Mouse (Mus musculus): ENCODE measurements around the gene Rab3il1. TPM values are rescaled to one million over a fixed set of nuclear protein-coding genes. Genes with fewer than 3 reads are reported as not detected.

Gene Rab3il1
- polyA plus RNA-seq, 1 experiment from 2014 or later, result 41.5 TPM

DNA sequence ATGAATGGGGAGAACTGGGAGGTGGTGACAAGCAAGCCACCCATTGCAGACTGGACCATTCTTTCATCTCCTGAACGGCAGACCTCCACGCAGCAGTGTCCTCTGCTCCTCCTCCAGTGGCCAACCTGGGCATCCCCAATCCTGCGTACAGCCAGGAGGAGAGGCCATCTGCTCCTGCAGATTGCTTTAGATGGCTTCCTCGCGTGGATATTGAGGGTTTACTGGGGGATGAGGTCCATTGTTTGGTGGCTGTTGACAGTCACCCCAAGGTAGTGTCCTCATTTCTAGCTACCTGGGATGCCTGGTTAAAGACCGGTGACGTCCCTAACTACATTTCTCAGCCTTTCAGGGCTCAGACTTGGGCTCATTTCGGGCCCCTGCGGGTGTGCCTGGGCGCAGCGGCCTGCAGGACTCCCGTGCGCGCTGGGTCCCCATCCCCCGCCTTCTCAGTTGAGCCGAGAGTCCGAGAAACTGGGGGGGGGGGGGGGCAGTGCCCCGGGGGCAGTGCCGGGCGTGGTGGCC lies 39.5 kb downstream of the Rab3il1 start:
- 7% methylated on average over 20 of the region's 20 CpGs for WGBS
- peaks cover 17% of the 10 kb centered on the region for H3K4me1 ChIP-seq

DNA sequence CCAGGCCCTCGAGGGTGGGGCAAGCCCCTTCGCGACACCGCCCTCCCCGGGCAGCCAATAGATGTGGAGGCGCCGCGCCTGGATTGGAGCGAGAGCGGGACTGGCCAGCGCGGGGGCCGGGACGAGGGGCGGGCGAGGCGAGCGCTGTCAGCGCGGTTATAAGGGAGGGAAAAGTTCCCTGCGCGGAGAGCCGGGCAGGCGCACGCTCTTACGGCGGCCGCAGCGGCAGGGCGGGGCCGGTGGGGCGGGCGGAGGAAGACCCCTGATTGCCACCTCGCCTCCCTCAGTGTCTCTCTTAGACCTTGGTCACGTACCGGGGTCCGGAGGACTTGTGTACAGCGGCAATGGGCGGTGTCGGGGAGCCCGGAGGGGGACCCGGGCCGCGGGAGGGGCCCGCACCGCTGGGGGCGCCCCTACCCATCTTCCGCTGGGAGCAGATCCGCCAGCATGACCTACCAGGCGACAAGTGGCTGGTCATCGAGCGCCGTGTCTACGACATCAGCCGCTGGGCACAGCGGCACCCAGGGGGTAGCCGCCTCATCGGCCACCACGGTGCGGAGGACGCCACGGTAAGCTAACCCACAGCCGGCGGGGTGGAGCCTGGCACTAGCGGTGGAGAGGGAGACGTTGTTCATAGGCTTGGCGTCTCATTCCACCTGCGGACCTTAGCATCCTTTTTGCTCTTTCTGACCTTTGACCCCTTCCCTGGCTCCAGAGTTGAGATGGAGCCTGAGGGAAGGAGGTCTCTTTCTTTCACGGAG lies 40.1 kb downstream of the Rab3il1 start, which contains the start of gene Fads3:
Fads3 (plus strand) TSS at position 182 of the 761 bp plus-strand sequence.
- under 1% methylated on average over 67 of the region's 69 CpGs for WGBS
- DNase-seq (ENCODE audit: low spot score), result peak; percentile 87
- no peaks in the 10 kb centered on the region for H3K9me3 ChIP-seq (replicated peaks)
- H3K4me3 ChIP-seq, result peak within 1 kb of the TSS; percentile 69
- no peaks in the 10 kb centered on the region for H3K36me3 ChIP-seq
- H3K4me1 ChIP-seq, result peaks cover 17% of the 10 kb centered on the region
- peaks cover 38% of the 10 kb centered on the region for H3K27me3 ChIP-seq (ENCODE audit: low read depth, poor library complexity, severe bottlenecking)
- peak within 1 kb of the TSS; percentile 69 for H3K27ac ChIP-seq

More for the DNA sequence above, 39.5 kb downstream of the Rab3il1 start:
- peak overlapping the region; percentile 69 for H3K27ac ChIP-seq
- H3K27me3 ChIP-seq (ENCODE audit: low read depth, poor library complexity, severe bottlenecking), result peaks cover 38% of the 10 kb centered on the region
- no peak for DNase-seq (ENCODE audit: low spot score)
- H3K9me3 ChIP-seq (replicated peaks), result no peaks in the 10 kb centered on the region
- H3K36me3 ChIP-seq, result no peaks in the 10 kb centered on the region
- H3K4me3 ChIP-seq, result peak overlapping the region; percentile 69

DNA sequence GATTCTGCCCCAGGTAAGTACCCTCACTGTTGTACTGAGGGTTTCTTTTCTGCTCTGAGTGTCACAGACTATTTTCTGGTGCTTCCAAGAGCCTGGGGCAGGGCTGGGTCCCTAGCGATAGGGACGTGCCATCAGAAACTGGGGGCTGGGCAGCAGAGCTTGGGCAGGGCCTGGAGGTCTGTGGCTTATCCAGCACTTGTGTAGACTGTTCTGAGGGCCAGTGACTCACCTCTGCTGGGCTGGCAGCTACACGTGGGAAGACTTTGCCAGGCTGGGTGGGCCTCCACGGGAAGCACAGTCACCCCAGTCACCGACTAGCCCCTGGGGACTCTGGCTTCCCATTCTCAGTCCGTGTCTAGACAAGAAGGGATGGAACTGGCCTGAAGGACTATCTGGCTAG lies 40.8 kb downstream of the Rab3il1 start:
- peaks cover 38% of the 10 kb centered on the region for H3K27me3 ChIP-seq (ENCODE audit: low read depth, poor library complexity, severe bottlenecking)
- H3K4me1 ChIP-seq, result peaks cover 17% of the 10 kb centered on the region

DNA sequence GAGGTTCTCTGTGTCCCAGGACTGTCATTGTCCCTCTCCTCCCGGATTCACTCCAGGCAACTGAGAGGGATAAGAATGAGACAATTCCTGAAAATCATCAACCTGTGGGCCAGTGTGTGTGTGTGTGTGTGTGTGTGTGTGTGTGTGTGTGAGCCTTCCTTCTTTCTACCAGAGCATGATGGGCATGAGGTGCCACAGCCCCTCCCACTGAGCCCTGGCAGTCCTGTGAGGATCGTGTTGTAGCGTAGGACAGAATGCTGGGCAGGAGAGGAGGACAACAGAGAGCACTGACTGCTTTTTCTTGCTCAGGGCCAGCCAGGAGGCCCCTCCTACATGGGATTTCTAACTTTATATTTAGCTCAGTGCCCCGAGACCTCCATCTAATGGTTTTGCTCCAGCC lies 41.3 kb downstream of the Rab3il1 start:
- 90% methylated on average over 4 of the region's 4 CpGs for WGBS
- Histone ChIP-seq H3K4me3 (no peak overlapping the region), H3K36me3 (no peaks in the 10 kb centered on the region), H3K4me1 (peaks cover 17% of the 10 kb centered on the region), H3K27me3 (ENCODE audit: low read depth, poor library complexity, severe bottlenecking) (peaks cover 38% of the 10 kb centered on the region), H3K27ac (no peak overlapping the region), H3K9me3 (replicated peaks) (no peaks in the 10 kb centered on the region)
- no peak for DNase-seq (ENCODE audit: low spot score)

More for the DNA sequence above, 40.8 kb downstream of the Rab3il1 start:
- Histone ChIP-seq H3K9me3 (replicated peaks) (no peaks in the 10 kb centered on the region), H3K4me3 (peak overlapping the region; percentile 69), H3K36me3 (no peaks in the 10 kb centered on the region), H3K27ac (0 out of 2 replicates have a peak overlapping the region, but pooled peaks have one; percentile 1)
- WGBS, result 63% methylated on average over 6 of the region's 6 CpGs
- DNase-seq (ENCODE audit: low spot score), result no peak

DNA sequence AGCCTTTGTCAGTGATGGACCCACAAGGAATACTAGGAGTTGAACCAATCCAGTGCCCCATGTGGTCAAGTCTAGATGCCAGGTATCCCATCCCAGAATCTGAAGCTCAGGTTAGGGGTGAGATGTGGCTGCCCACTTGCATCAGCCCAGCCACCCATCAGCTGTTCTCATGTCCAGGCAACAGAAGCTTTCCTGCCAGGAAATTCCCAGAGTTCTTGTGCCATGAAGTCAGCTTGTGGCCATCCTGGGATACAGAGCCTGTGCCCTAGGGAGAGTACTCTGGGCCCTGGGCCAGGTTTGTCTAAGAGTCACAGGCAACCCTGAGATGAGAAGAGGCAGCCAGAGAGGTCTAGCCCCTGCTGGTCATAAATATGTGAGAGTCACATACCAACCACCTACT lies 42.2 kb downstream of the Rab3il1 start:
- H3K9me3 ChIP-seq (replicated peaks), result no peaks in the 10 kb centered on the region
- no peak for DNase-seq (ENCODE audit: low spot score)
- H3K27ac ChIP-seq, result no peak overlapping the region
- H3K4me1 ChIP-seq, result peaks cover 17% of the 10 kb centered on the region
- peaks cover 38% of the 10 kb centered on the region for H3K27me3 ChIP-seq (ENCODE audit: low read depth, poor library complexity, severe bottlenecking)
- no peak overlapping the region for H3K4me3 ChIP-seq
- no peaks in the 10 kb centered on the region for H3K36me3 ChIP-seq

DNA sequence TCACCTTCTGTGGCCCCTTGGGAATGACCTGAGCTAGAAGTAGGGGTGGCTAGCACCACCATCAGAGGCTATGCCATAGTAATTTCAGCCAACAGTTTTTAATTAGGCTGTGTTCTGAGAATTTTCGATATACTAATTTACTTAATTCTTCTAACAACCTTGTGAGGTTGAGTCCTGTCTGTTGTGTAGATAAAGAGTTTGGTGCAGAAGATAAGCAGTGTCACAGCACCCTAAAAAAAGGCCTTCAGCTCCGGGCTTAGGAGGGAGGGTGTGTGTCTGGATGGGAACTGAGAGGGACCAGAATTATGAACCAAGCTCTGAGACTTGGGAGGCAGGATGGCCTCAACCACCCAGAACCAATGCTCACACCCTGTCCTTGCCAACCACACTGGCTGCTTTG lies 44.2 kb downstream of the Rab3il1 start:
- Histone ChIP-seq H3K36me3 (no peaks in the 10 kb centered on the region), H3K27me3 (ENCODE audit: low read depth, poor library complexity, severe bottlenecking) (peaks cover 21% of the 10 kb centered on the region), H3K27ac (no peak overlapping the region), H3K4me3 (no peak overlapping the region), H3K4me1 (peaks cover 22% of the 10 kb centered on the region), H3K9me3 (replicated peaks) (no peaks in the 10 kb centered on the region)
- no peak for DNase-seq (ENCODE audit: low spot score)
- WGBS, result 80% methylated on average over 2 of the region's 2 CpGs

DNA sequence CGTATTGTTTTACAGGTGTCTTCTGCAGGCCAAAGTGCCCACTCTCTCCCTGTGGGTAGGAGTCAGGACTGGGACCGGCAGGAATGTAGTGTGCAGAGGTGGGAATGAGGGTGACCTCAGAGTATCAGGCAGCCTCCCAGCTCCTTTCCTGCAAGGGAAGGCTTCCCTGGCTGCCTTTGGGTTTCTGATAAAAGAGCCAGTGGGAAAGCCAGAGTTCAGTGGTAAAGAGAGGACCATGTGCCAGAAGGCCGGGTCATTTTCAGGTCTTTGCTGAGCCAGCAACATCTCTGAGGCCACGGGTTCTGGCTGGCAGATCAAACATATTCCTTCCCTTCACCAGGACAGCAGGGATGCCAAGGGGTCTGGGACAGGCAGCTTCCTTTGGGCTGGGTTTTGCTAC lies 44.9 kb downstream of the Rab3il1 start:
- Histone ChIP-seq H3K27me3 (ENCODE audit: low read depth, poor library complexity, severe bottlenecking) (peaks cover 15% of the 10 kb centered on the region), H3K27ac (no peak overlapping the region), H3K4me3 (no peak overlapping the region), H3K36me3 (no peaks in the 10 kb centered on the region), H3K4me1 (peaks cover 16% of the 10 kb centered on the region), H3K9me3 (replicated peaks) (no peaks in the 10 kb centered on the region)
- DNase-seq (ENCODE audit: low spot score), result no peak
- 78% methylated on average over 4 of the region's 4 CpGs for WGBS

DNA sequence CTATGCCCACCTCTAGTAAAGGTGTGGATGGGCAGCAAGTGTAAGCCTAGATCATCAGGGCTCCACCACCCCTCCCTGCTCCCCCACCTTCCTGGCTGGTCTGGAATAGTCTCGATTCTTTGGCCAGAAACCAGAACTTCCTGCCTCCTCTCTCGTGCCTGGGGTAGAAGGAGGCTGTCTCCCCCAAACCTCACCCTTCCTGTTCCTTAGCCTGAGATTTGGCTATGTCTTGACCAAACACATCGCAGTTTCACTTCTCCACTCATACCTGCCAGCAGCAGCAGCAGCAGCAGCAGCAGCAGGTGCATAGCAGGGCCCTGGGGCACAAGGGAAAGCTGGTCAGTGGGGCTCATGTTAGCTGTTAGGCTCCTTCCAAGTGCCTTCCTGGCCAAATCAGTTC lies 45.5 kb downstream of the Rab3il1 start:
- Histone ChIP-seq H3K9me3 (replicated peaks) (no peaks in the 10 kb centered on the region), H3K27ac (no peak overlapping the region), H3K4me1 (peaks cover 10% of the 10 kb centered on the region), H3K27me3 (ENCODE audit: low read depth, poor library complexity, severe bottlenecking) (peaks cover 15% of the 10 kb centered on the region), H3K36me3 (no peaks in the 10 kb centered on the region), H3K4me3 (no peak overlapping the region)
- 65% methylated on average over 3 of the region's 3 CpGs for WGBS
- no peak for DNase-seq (ENCODE audit: low spot score)

DNA sequence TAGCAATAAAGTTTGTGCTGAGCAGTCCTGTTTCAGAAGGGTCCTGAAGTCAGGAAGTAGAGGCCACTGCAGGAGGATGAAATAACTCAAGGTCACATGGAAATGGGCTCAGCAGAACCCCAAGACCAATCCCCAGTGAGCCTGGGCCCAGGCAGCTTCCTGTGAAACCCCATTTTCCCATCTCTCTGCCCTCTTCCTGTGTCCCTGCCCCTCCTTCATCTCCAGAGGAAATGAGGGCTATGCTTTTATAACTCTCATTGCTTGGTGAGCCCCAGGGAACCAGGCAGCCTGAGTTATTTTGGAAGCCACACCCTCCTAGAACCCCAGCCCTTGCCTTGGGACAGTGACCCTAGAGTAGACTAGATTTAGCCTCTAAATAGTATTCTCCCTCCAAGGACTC lies 48.1 kb downstream of the Rab3il1 start:
- Histone ChIP-seq H3K36me3 (no peaks in the 10 kb centered on the region), H3K27ac (no peak overlapping the region), H3K4me3 (no peak overlapping the region), H3K4me1 (peaks cover 5% of the 10 kb centered on the region; the same call in 1 of the 2 replicates), H3K9me3 (replicated peaks) (no peaks in the 10 kb centered on the region), H3K27me3 (ENCODE audit: low read depth, poor library complexity, severe bottlenecking) (no peaks in the 10 kb centered on the region)
- no peak for DNase-seq (ENCODE audit: low spot score)

DNA sequence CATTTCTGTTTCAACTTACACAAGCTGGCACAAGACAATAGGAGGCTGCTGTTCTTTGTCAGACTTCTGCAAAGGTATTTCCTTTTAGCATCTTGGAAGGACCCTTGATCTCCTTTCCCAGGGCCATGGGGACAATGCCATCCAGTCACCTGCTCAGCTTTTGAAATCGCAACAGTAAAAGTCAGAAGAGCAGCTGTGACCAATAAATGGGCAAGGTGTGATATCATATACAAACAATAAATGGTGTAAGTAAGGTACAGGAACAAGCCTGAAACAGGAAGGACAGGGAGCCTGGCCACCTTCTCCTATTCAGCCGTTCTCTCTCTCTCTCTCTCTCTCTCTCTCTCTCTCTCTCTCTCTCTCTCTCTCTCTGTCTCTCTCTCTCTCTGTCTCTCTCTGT lies 49.0 kb downstream of the Rab3il1 start:
- H3K27me3 ChIP-seq (ENCODE audit: low read depth, poor library complexity, severe bottlenecking), result no peaks in the 10 kb centered on the region
- no peak overlapping the region for H3K27ac ChIP-seq
- no peaks in the 10 kb centered on the region for H3K36me3 ChIP-seq
- no peak for DNase-seq (ENCODE audit: low spot score)
- H3K4me1 ChIP-seq, result peaks cover 5% of the 10 kb centered on the region; the same call in 1 of the 2 replicates
- 81% methylated on average over 2 of the region's 2 CpGs for WGBS
- H3K4me3 ChIP-seq, result no peak overlapping the region
- H3K9me3 ChIP-seq (replicated peaks), result no peaks in the 10 kb centered on the region

DNA sequence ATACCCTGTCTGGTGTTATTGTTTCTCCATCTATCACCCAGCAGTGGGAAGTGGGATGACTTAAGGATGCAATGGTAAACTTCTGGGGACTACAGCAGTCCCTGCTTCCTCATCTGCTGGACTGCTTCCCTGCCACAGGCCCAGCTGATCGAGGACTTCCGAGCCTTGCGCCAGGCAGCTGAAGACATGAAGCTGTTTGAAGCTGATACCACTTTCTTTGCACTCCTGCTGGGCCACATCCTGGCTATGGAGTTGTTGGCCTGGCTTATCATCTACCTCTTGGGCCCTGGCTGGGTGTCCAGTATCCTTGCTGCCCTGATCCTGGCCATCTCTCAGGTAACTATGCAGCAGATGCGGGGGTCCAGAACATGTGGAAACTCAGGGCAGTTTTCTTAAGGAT lies 51.2 kb downstream of the Rab3il1 start:
- Histone ChIP-seq H3K36me3 (0 out of 2 replicates have a peak, but pooled peaks cover 5% of the 10 kb centered on the region), H3K27ac (no peak overlapping the region), H3K9me3 (replicated peaks) (no peaks in the 10 kb centered on the region), H3K4me1 (peaks cover 12% of the 10 kb centered on the region; the same call in 1 of the 2 replicates), H3K4me3 (no peak overlapping the region), H3K27me3 (ENCODE audit: low read depth, poor library complexity, severe bottlenecking) (no peaks in the 10 kb centered on the region)
- 91% methylated on average over 4 of the region's 4 CpGs for WGBS
- DNase-seq (ENCODE audit: low spot score), result no peak

DNA sequence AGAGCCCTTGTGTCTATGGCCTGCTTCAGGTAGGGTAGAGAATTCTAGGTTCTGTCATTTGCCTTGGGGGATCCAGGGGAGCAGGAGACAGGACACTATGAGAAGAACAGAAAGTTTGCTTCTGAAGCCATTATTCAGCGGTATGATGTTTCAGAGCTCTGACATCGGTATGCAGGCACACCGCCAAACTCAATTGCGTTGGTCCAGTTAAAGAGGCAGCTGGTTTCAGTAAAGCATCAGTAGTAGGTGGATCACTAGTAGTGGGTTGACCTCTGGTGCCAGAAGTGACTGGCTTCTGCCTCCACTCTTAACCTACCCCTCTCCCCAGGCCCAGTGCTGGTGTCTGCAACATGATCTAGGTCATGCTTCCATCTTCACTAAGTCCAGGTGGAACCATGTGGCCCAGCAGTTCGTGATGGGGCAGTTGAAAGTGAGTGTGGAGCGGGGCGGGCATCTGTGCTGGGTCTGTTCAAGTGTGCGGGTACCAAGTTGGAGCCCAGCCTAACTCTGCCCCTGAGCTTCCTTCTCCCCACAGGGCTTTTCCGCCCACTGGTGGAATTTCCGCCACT lies 52.3 kb downstream of the Rab3il1 start:
- no peak overlapping the region for H3K4me3 ChIP-seq

More for the DNA sequence above, 52.3 kb downstream of the Rab3il1 start:
- Histone ChIP-seq H3K9me3 (replicated peaks) (no peaks in the 10 kb centered on the region), H3K27me3 (ENCODE audit: low read depth, poor library complexity, severe bottlenecking) (no peaks in the 10 kb centered on the region), H3K4me1 (peaks cover 12% of the 10 kb centered on the region; the same call in 1 of the 2 replicates), H3K36me3 (0 out of 2 replicates have a peak, but pooled peaks cover 5% of the 10 kb centered on the region), H3K27ac (no peak overlapping the region)
- 95% methylated on average over 10 of the region's 10 CpGs for WGBS
- no peak for DNase-seq (ENCODE audit: low spot score)
